Mouse (Mus musculus): Measurements from ENCODE around the gene Fer1l5. TPM values are rescaled to one million over a fixed set of nuclear protein-coding genes. Genes with fewer than 3 reads are reported as not detected.
A peak's percentile ranks its signal among the peaks of the same experiment; 100 is the strongest.

Fer1l5 gene
- polyA plus RNA-seq, 1 experiment from 2014 or later = 2.6 TPM

- Histone ChIP-seq H3K36me3 (peaks cover 80% of the 10 kb centered on the region), H3K27me3 (no peaks in the 10 kb centered on the region), H3K9me3 (replicated peaks) (no peaks in the 10 kb centered on the region), H3K4me3 (no peak overlapping the region), H3K4me2 (replicated peaks) (no peak overlapping the region), H3K9ac (no peak overlapping the region), H3K4me1 (no peaks in the 10 kb centered on the region), H3K27ac (no peak overlapping the region)
- ATAC-seq (ENCODE audit: low FRiP score) = no peak
- WGBS = 96% methylated on average over 6 of the region's 6 CpGs
Observed at GRCm38 (mm10) chr1:36436515-36436914, 64.4 kb downstream of the Fer1l5 start.

- no peaks in the 10 kb centered on the region for H3K27me3 ChIP-seq
- no peak overlapping the region for H3K4me2 ChIP-seq (replicated peaks)
- H3K4me3 ChIP-seq = no peak overlapping the region
- H3K9me3 ChIP-seq (replicated peaks) = no peaks in the 10 kb centered on the region
- H3K4me1 ChIP-seq = no peaks in the 10 kb centered on the region
- H3K36me3 ChIP-seq = peaks cover 76% of the 10 kb centered on the region
- WGBS = 100% methylated on average over 3 of the region's 3 CpGs
- no peak for ATAC-seq (ENCODE audit: low FRiP score)
- H3K9ac ChIP-seq = no peak overlapping the region
- no peak overlapping the region for H3K27ac ChIP-seq
Observed at GRCm38 (mm10) chr1:36437223-36437622, 65.1 kb downstream of the Fer1l5 start.

- 92% methylated on average over 4 of the region's 4 CpGs for WGBS
- Histone ChIP-seq H3K36me3 (peaks cover 44% of the 10 kb centered on the region), H3K9ac (no peak overlapping the region), H3K9me3 (replicated peaks) (no peaks in the 10 kb centered on the region), H3K4me3 (no peak overlapping the region), H3K4me1 (peaks cover 10% of the 10 kb centered on the region), H3K4me2 (replicated peaks) (no peak overlapping the region), H3K27me3 (no peaks in the 10 kb centered on the region), H3K27ac (no peak overlapping the region)
- no peak for ATAC-seq (ENCODE audit: low FRiP score)
Observed at GRCm38 (mm10) chr1:36441101-36441500, 69.0 kb downstream of the Fer1l5 start.

GRCm38 (mm10) chr1:36444471-36445464 is 72.7 kb downstream of the Fer1l5 start, which contains the start of gene Lman2l:
TSS of gene Lman2l (minus strand) at chr1:36445271.
- Histone ChIP-seq H3K9ac (peak within 1 kb of the TSS; percentile 78), H3K4me1 (peaks cover 10% of the 10 kb centered on the region), H3K27ac (peak within 1 kb of the TSS; percentile 88), H3K4me2 (replicated peaks) (peak within 1 kb of the TSS; percentile 75), H3K27me3 (no peaks in the 10 kb centered on the region), H3K36me3 (peaks cover 8% of the 10 kb centered on the region; the same call in 1 of the 2 replicates), H3K9me3 (replicated peaks) (no peaks in the 10 kb centered on the region), H3K4me3 (peak within 1 kb of the TSS; percentile 78)
- WGBS = under 1% methylated on average over 57 of the region's 57 CpGs
- peak; percentile 99 for ATAC-seq (ENCODE audit: low FRiP score)

GRCm38 (mm10) chr1:36445508-36445907 is 73.4 kb downstream of the Fer1l5 start:
- H3K4me2 ChIP-seq (replicated peaks) = peak overlapping the region; percentile 37
- peak overlapping the region; percentile 78 for H3K4me3 ChIP-seq
- ATAC-seq (ENCODE audit: low FRiP score) = peak; percentile 20

GRCm38 (mm10) chr1:36446106-36446824 is 74.2 kb downstream of the Fer1l5 start:
- Histone ChIP-seq H3K4me2 (replicated peaks) (no peak overlapping the region), H3K9ac (no peak overlapping the region), H3K4me3 (no peak overlapping the region), H3K4me1 (peaks cover 10% of the 10 kb centered on the region), H3K36me3 (peaks cover 5% of the 10 kb centered on the region; the same call in 1 of the 2 replicates), H3K27ac (no peak overlapping the region), H3K27me3 (no peaks in the 10 kb centered on the region), H3K9me3 (replicated peaks) (no peaks in the 10 kb centered on the region)
- ATAC-seq (ENCODE audit: low FRiP score) = no peak
- WGBS = 91% methylated on average over 5 of the region's 5 CpGs

More at GRCm38 (mm10) chr1:36445508-36445907, 73.4 kb downstream of the Fer1l5 start:
- Histone ChIP-seq H3K9ac (no peak overlapping the region), H3K4me1 (peaks cover 10% of the 10 kb centered on the region), H3K9me3 (replicated peaks) (no peaks in the 10 kb centered on the region), H3K27ac (peak overlapping the region; percentile 68), H3K27me3 (no peaks in the 10 kb centered on the region), H3K36me3 (peaks cover 8% of the 10 kb centered on the region; the same call in 1 of the 2 replicates)
- WGBS = 40% methylated on average over 8 of the region's 8 CpGs

- Histone ChIP-seq H3K4me3 (no peak overlapping the region), H3K9ac (no peak overlapping the region), H3K9me3 (replicated peaks) (no peaks in the 10 kb centered on the region), H3K27ac (no peak overlapping the region), H3K4me2 (replicated peaks) (no peak overlapping the region), H3K27me3 (no peaks in the 10 kb centered on the region), H3K4me1 (peaks cover 10% of the 10 kb centered on the region), H3K36me3 (peaks cover 2% of the 10 kb centered on the region; the same call in 1 of the 2 replicates)
- ATAC-seq (ENCODE audit: low FRiP score) = no peak
- WGBS = 96% methylated on average over 5 of the region's 5 CpGs
Observed at GRCm38 (mm10) chr1:36446841-36447240, 74.8 kb downstream of the Fer1l5 start.

GRCm38 (mm10) chr1:36454055-36454815 is 82.1 kb downstream of the Fer1l5 start:
- Histone ChIP-seq H3K4me3 (no peak overlapping the region), H3K9me3 (replicated peaks) (no peaks in the 10 kb centered on the region; the same call in 1 of the 2 replicates), H3K9ac (no peak overlapping the region), H3K4me2 (replicated peaks) (no peak overlapping the region), H3K36me3 (no peaks in the 10 kb centered on the region), H3K27me3 (no peaks in the 10 kb centered on the region), H3K27ac (no peak overlapping the region), H3K4me1 (no peaks in the 10 kb centered on the region)
- no peak for ATAC-seq (ENCODE audit: low FRiP score)
- 85% methylated on average over 6 of the region's 6 CpGs for WGBS

- WGBS = 57% methylated on average over 7 of the region's 7 CpGs
- Histone ChIP-seq H3K4me3 (no peak overlapping the region), H3K4me1 (no peaks in the 10 kb centered on the region), H3K9me3 (replicated peaks) (no peaks in the 10 kb centered on the region; the same call in 1 of the 2 replicates), H3K27me3 (no peaks in the 10 kb centered on the region), H3K36me3 (no peaks in the 10 kb centered on the region), H3K9ac (no peak overlapping the region), H3K27ac (no peak overlapping the region), H3K4me2 (replicated peaks) (no peak overlapping the region)
- no peak for ATAC-seq (ENCODE audit: low FRiP score)
Observed at GRCm38 (mm10) chr1:36457388-36458014, 85.4 kb downstream of the Fer1l5 start.

- WGBS = 86% methylated on average over 5 of the region's 5 CpGs
- Histone ChIP-seq H3K36me3 (no peaks in the 10 kb centered on the region), H3K27me3 (no peaks in the 10 kb centered on the region), H3K4me3 (no peak overlapping the region), H3K4me1 (no peaks in the 10 kb centered on the region), H3K9ac (no peak overlapping the region), H3K4me2 (replicated peaks) (no peak overlapping the region), H3K9me3 (replicated peaks) (no peaks in the 10 kb centered on the region; the same call in 1 of the 2 replicates), H3K27ac (no peak overlapping the region)
- ATAC-seq (ENCODE audit: low FRiP score) = no peak
Observed at GRCm38 (mm10) chr1:36458169-36458568, 86.1 kb downstream of the Fer1l5 start.

- Histone ChIP-seq H3K27me3 (no peaks in the 10 kb centered on the region), H3K4me2 (replicated peaks) (no peak overlapping the region), H3K9ac (no peak overlapping the region), H3K36me3 (no peaks in the 10 kb centered on the region), H3K4me1 (no peaks in the 10 kb centered on the region), H3K27ac (no peak overlapping the region), H3K9me3 (replicated peaks) (no peaks in the 10 kb centered on the region), H3K4me3 (no peak overlapping the region)
- no peak for ATAC-seq (ENCODE audit: low FRiP score)
- WGBS = 47% methylated on average over 2 of the region's 2 CpGs
Observed at GRCm38 (mm10) chr1:36461829-36462228, 89.7 kb downstream of the Fer1l5 start.
